Mouse (Mus musculus): ENCODE results near the gene Polr1a.

- no peak for TF ChIP-seq CTCF (conservative IDR thresholded peaks at IDR 0.05 in 1 of 2, IDR thresholded peaks at IDR 0.05 in 1 of 2; ENCODE audit: low read depth in 2 of 2, low read length in 2 of 2)
- TF ChIP-seq KAT2A (IDR thresholded peaks at IDR 0.05; ENCODE audit: insufficient replicate concordance, low read length) = no peak
- TF ChIP-seq TCF12 (IDR thresholded peaks at IDR 0.05; ENCODE audit: low read depth, low read length) = no peak
- no peak for TF ChIP-seq RCOR1 (conservative IDR thresholded peaks at IDR 0.05; ENCODE audit: low read depth, low read length)
Observed at GRCm38 (mm10) chr6:71940912-71941311, 32.1 kb downstream of the Polr1a start.
